Mouse (Mus musculus): ENCODE measurements around the gene Tyms. TPM values are rescaled to one million over a fixed set of nuclear protein-coding genes. Genes with fewer than 3 reads are reported as not detected.
"Not testable (repeated sequence)": the region's sequence is repeated elsewhere in the genome, so short reads cannot be mapped to it uniquely, and the experiment has no call there.

Gene Tyms
- polyA plus RNA-seq, 1 experiment from 2014 or later, result 84.8 TPM

GRCm38 (mm10) chr5:30098260-30098659, 24.8 kb upstream of the Tyms start:
- 81% methylated on average over 1 of the region's 1 CpGs for WGBS
- no peaks in the 10 kb centered on the region for H3K36me3 ChIP-seq
- H3K9me3 ChIP-seq (replicated peaks), result no peaks in the 10 kb centered on the region
- no peaks in the 10 kb centered on the region for H3K4me1 ChIP-seq (replicated peaks)
- H3K4me3 ChIP-seq, result no peak overlapping the region
- ATAC-seq (replicated peaks; ENCODE audit: insufficient number of reproducible peaks, insufficient read depth, low FRiP score, low read depth), result no peak
- H3K27me3 ChIP-seq, result peaks cover 10% of the 10 kb centered on the region
- no peak overlapping the region for H3K9ac ChIP-seq
- H3K4me2 ChIP-seq, result no peak overlapping the region
- no peak overlapping the region for H3K27ac ChIP-seq

DNA sequence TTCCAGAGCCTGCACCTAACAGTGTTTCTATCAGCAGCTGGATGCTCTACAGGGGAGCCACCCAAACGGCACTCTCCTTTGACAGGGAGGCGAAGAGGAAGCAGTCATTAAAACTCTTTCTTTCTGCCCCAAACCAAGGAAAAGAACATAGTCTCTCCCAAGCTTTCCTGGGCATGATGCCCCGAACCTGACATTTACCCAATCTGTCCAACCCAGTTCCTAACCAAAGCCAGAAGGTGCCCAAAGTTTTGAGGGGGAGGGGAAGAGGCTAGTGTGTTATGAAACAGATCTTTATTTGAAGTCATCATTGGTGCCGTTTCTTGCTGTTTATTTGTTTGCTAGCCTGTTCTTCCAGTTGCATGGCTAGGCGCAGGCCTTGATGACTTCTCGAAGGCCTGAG, 22.3 kb upstream of the Tyms start:
- WGBS, result 63% methylated on average over 6 of the region's 6 CpGs
- no peaks in the 10 kb centered on the region for H3K9me3 ChIP-seq (replicated peaks)
- H3K4me3 ChIP-seq, result no peak overlapping the region
- H3K36me3 ChIP-seq, result no peaks in the 10 kb centered on the region
- H3K4me1 ChIP-seq (replicated peaks), result no peaks in the 10 kb centered on the region
- no peak overlapping the region for H3K27ac ChIP-seq
- no peaks in the 10 kb centered on the region for H3K27me3 ChIP-seq
- no peak overlapping the region for H3K4me2 ChIP-seq
- H3K9ac ChIP-seq, result no peak overlapping the region
- ATAC-seq (replicated peaks; ENCODE audit: insufficient number of reproducible peaks, insufficient read depth, low FRiP score, low read depth), result no peak

- H3K27me3 ChIP-seq, result no peaks in the 10 kb centered on the region
- H3K4me1 ChIP-seq (replicated peaks), result no peaks in the 10 kb centered on the region
- H3K4me3 ChIP-seq, result no peak overlapping the region
- ATAC-seq (replicated peaks; ENCODE audit: insufficient number of reproducible peaks, insufficient read depth, low FRiP score, low read depth), result no peak
- H3K36me3 ChIP-seq, result no peaks in the 10 kb centered on the region
- no peak overlapping the region for H3K9ac ChIP-seq
- H3K9me3 ChIP-seq (replicated peaks), result no peaks in the 10 kb centered on the region
- no peak overlapping the region for H3K27ac ChIP-seq
- 45% methylated on average over 2 of the region's 2 CpGs for WGBS
- no peak overlapping the region for H3K4me2 ChIP-seq
These were observed 21.0 kb upstream of the Tyms start for GRCm38 (mm10) chr5:30094399-30094798.

DNA sequence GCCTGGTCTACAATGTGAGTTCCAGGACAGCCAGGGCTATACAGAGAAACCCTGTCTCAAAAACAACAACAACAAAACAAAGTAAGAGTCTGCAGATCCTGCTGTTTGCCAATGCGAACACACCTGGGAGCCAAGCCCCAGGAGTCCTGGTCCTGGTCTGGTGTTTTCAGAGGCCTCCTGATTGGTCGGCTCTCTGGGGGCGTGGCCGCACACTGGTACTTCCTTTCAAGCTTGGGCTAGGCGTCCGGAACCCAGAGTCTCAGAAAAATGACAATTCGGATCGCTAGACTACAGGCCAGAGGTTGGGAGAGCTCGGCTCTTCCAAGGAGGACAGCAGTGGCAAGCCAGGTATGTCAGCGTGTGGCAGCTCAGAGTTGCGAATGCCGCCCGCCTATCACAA, 19.3 kb upstream of the Tyms start:
- Histone ChIP-seq H3K9me3 (replicated peaks) (no peaks in the 10 kb centered on the region), H3K27ac (no peak overlapping the region), H3K27me3 (no peaks in the 10 kb centered on the region), H3K4me1 (replicated peaks) (no peaks in the 10 kb centered on the region), H3K4me2 (no peak overlapping the region), H3K36me3 (no peaks in the 10 kb centered on the region), H3K9ac (no peak overlapping the region), H3K4me3 (no peak overlapping the region)
- no peak for ATAC-seq (replicated peaks; ENCODE audit: insufficient number of reproducible peaks, insufficient read depth, low FRiP score, low read depth)
- 52% methylated on average over 13 of the region's 13 CpGs for WGBS

DNA sequence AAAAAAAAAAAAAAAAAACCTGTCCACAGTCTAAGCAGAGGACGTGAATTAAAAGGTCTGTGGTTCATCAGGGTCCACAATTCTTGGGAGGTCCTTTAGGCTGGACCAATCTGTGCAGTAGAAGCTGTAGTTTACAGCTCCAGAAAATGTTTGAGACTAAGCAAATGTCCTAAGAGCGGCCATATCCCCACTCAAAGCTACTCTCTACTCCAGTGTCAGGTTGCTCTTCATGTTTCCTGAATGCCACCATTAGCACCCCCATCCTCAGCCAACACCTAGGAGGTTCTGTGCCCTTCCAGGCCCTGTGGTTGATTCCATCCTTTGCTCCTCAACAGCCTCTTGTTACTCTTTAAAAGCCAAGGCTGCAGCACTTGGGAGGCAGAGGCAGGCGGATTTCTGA, 1.0 kb downstream of the Tyms start:
- 37% methylated on average over 3 of the region's 3 CpGs for WGBS
- no peak for ATAC-seq (replicated peaks; ENCODE audit: insufficient number of reproducible peaks, insufficient read depth, low FRiP score, low read depth)

DNA sequence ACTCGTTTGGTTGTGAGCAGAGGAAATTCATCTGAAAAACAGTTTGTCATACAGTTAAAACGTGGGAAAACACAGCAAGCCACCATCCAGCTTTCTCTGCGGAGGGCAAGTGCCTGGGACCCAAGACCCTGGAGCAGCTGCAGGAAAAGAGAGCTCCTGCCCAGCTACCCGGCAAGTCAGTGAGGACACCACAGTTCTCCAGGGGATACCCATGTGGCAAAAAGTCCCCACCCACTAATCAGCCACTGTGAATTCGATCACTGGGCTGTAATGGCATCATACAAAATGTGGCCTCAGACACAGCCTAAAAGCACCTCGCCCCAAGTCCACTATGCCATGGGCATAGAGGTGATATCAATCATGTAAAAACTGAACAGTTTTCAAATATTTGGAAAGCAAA, 1.7 kb downstream of the Tyms start:
- peak overlapping the region; percentile 83 for H3K4me2 ChIP-seq
- peaks cover 12% of the 10 kb centered on the region for H3K4me1 ChIP-seq (replicated peaks)
- 75% methylated on average over 6 of the region's 6 CpGs for WGBS
- H3K9me3 ChIP-seq (replicated peaks), result no peaks in the 10 kb centered on the region
- peak overlapping the region; percentile 17; the same call in 1 of the 2 replicates for H3K9ac ChIP-seq
- peaks cover 35% of the 10 kb centered on the region for H3K36me3 ChIP-seq
- no peaks in the 10 kb centered on the region for H3K27me3 ChIP-seq
- H3K27ac ChIP-seq, result no peak overlapping the region
- ATAC-seq (replicated peaks; ENCODE audit: insufficient number of reproducible peaks, insufficient read depth, low FRiP score, low read depth), result no peak
- H3K4me3 ChIP-seq, result peak overlapping the region; percentile 83

More for the DNA sequence above, 1.0 kb downstream of the Tyms start:
- peaks cover 12% of the 10 kb centered on the region for H3K4me1 ChIP-seq (replicated peaks)
- H3K9ac ChIP-seq, result peak overlapping the region; percentile 71
- H3K27ac ChIP-seq, result no peak overlapping the region
- H3K4me2 ChIP-seq, result peak overlapping the region; percentile 83
- H3K27me3 ChIP-seq, result no peaks in the 10 kb centered on the region
- no peaks in the 10 kb centered on the region for H3K9me3 ChIP-seq (replicated peaks)
- peak overlapping the region; percentile 83 for H3K4me3 ChIP-seq
- H3K36me3 ChIP-seq, result peaks cover 32% of the 10 kb centered on the region

- Histone ChIP-seq H3K4me3 (no peak overlapping the region), H3K4me2 (no peak overlapping the region), H3K27me3 (no peaks in the 10 kb centered on the region), H3K4me1 (replicated peaks) (peaks cover 10% of the 10 kb centered on the region), H3K27ac (no peak overlapping the region), H3K9me3 (replicated peaks) (no peaks in the 10 kb centered on the region), H3K36me3 (peaks cover 56% of the 10 kb centered on the region), H3K9ac (no peak overlapping the region)
- 82% methylated on average over 6 of the region's 6 CpGs for WGBS
- no peak for ATAC-seq (replicated peaks; ENCODE audit: insufficient number of reproducible peaks, insufficient read depth, low FRiP score, low read depth)
These were observed 5.7 kb downstream of the Tyms start for GRCm38 (mm10) chr5:30067726-30068125.

- not testable (repeated sequence) for H3K9me3 ChIP-seq (replicated peaks); ATAC-seq (replicated peaks; ENCODE audit: insufficient number of reproducible peaks, insufficient read depth, low FRiP score, low read depth); H3K4me3 ChIP-seq; H3K27me3 ChIP-seq; H3K9ac ChIP-seq; H3K27ac ChIP-seq; H3K4me2 ChIP-seq; H3K4me1 ChIP-seq (replicated peaks)
- peaks cover 37% of the 10 kb centered on the region for H3K36me3 ChIP-seq
- WGBS, result 77% methylated on average over 5 of the region's 5 CpGs
These were observed 13.8 kb downstream of the Tyms start for GRCm38 (mm10) chr5:30059607-30060006.

GRCm38 (mm10) chr5:30058216-30058731, 15.1 kb downstream of the Tyms start:
- Histone ChIP-seq H3K9me3 (replicated peaks) (no peaks in the 10 kb centered on the region), H3K4me1 (replicated peaks) (no peaks in the 10 kb centered on the region), H3K27ac (no peak overlapping the region), H3K36me3 (peaks cover 29% of the 10 kb centered on the region), H3K4me2 (no peak overlapping the region), H3K4me3 (no peak overlapping the region), H3K9ac (no peak overlapping the region), H3K27me3 (no peaks in the 10 kb centered on the region)
- 87% methylated on average over 6 of the region's 6 CpGs for WGBS
- no peak for ATAC-seq (replicated peaks; ENCODE audit: insufficient number of reproducible peaks, insufficient read depth, low FRiP score, low read depth)

GRCm38 (mm10) chr5:30039841-30040240, 33.6 kb downstream of the Tyms start:
- WGBS, result 56% methylated on average over 4 of the region's 4 CpGs
- H3K4me1 ChIP-seq (replicated peaks); H3K36me3 ChIP-seq; H3K4me3 ChIP-seq; H3K9ac ChIP-seq; H3K27me3 ChIP-seq; ATAC-seq (replicated peaks; ENCODE audit: insufficient number of reproducible peaks, insufficient read depth, low FRiP score, low read depth); H3K27ac ChIP-seq; H3K4me2 ChIP-seq; H3K9me3 ChIP-seq (replicated peaks): not testable (repeated sequence)

GRCm38 (mm10) chr5:30039324-30039723, 34.1 kb downstream of the Tyms start:
- not testable (repeated sequence) for ATAC-seq (replicated peaks; ENCODE audit: insufficient number of reproducible peaks, insufficient read depth, low FRiP score, low read depth)
- 52% methylated on average over 5 of the region's 5 CpGs for WGBS

DNA sequence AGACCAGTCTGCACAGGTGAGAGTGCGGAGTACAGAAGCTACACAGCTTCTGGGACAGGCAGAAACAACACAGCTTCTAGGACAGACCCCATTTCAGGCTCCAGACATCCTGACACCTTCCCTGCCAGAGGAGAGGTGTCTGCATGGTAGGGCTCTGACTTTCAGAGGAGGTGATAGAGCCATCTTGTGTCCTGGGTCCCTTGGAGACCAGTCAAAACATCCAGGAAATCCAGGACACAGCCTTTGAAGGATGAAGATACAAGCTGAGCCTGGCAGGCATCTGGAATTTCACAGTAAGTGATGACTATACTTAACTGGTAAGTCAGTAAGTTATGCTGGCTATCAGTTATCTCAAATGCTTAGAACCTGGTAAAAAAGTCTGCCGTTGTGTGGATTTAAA, 36.3 kb downstream of the Tyms start:
- H3K27me3 ChIP-seq; H3K36me3 ChIP-seq; ATAC-seq (replicated peaks; ENCODE audit: insufficient number of reproducible peaks, insufficient read depth, low FRiP score, low read depth): not testable (repeated sequence)

More at GRCm38 (mm10) chr5:30039324-30039723, 34.1 kb downstream of the Tyms start:
- H3K4me1 ChIP-seq (replicated peaks); H3K4me3 ChIP-seq; H3K36me3 ChIP-seq; H3K4me2 ChIP-seq; H3K9me3 ChIP-seq (replicated peaks); H3K27me3 ChIP-seq; H3K9ac ChIP-seq; H3K27ac ChIP-seq: not testable (repeated sequence)

More for the DNA sequence above, 36.3 kb downstream of the Tyms start:
- H3K9me3 ChIP-seq (replicated peaks); H3K27ac ChIP-seq; H3K4me2 ChIP-seq; H3K9ac ChIP-seq; H3K4me3 ChIP-seq; H3K4me1 ChIP-seq (replicated peaks): not testable (repeated sequence)
- 67% methylated on average over 2 of the region's 2 CpGs for WGBS
